Mouse (Mus musculus) neural tube, embryonic 12.5 days (tissue): Measurements from ENCODE around the gene Myo1e. TPM values are rescaled to one million over a fixed set of nuclear protein-coding genes. Genes with fewer than 3 reads are reported as not detected.

Source experiments
- ATAC-seq: fragments of 200-750 bp; cut with Nextera tagmentation; 2 replicates; pipeline ENCODE4 v1.8.0; 2017; ENCODE audit warnings: low read depth, mild to moderate bottlenecking, moderate TSS enrichment, moderate library complexity; ENCODE audit not compliant: low FRiP score
- H3K27ac ChIP-seq: fragments of 300-500 bp; sonication (generic); 2 replicates; pipeline ENCODE4 v1.5.1; 2016
- H3K27me3 ChIP-seq: fragments of 300-500 bp; sonication (generic); replicated peaks from 2 replicates; pipeline ENCODE4 v1.6.1; 2016; ENCODE audit warnings: mild to moderate bottlenecking
- H3K36me3 ChIP-seq: fragments of 300-500 bp; sonication (generic); 2 replicates; pipeline ENCODE4 v1.6.1; 2016; ENCODE audit warnings: mild to moderate bottlenecking
- H3K4me1 ChIP-seq: fragments of 300-500 bp; sonication (generic); 2 replicates; pipeline ENCODE4 v1.6.1; 2016
- H3K4me2 ChIP-seq: fragments of 300-500 bp; sonication (generic); replicated peaks from 2 replicates; pipeline ENCODE4 v1.6.1; 2016; ENCODE audit warnings: mild to moderate bottlenecking
- H3K4me3 ChIP-seq: fragments of 300-500 bp; sonication (generic); 2 replicates; pipeline ENCODE4 v1.5.1; 2016
- H3K9ac ChIP-seq: fragments of 300-500 bp; sonication (generic); 2 replicates; pipeline ENCODE4 v1.6.1; 2016; ENCODE audit warnings: mild to moderate bottlenecking
- H3K9me3 ChIP-seq: fragments of 300-500 bp; sonication (generic); 2 replicates; pipeline ENCODE4 v1.6.1; 2016; ENCODE audit warnings: mild to moderate bottlenecking
- WGBS: fragments of 180-500 bp; shearing (Covaris S2); methylation state at CpG from one replicate; pipeline ENCODE4 v1.1.7; 2016; 5-methylcytosine and 5-hydroxymethylcytosine counted together
- polyA plus RNA-seq: library from polyadenylated mRNA; unstranded; fragments of >200 nt; fragmentation: Nextera tagmentation; extraction: Ambion mirVana; gene quantifications from 2 replicates; pipeline ENCODE4 v1.2.1, GENCODE M21; 2016

Myo1e gene
- polyA plus RNA-seq, 1 experiment from 2014 or later = 11.3 TPM

GRCm38 (mm10) chr9:70314019-70314418 lies 106.9 kb downstream of the Myo1e start:
- Histone ChIP-seq H3K27me3 (no peaks in the 10 kb centered on the region), H3K9ac (no peak overlapping the region), H3K27ac (no peak overlapping the region), H3K4me2 (no peak overlapping the region), H3K4me3 (no peak overlapping the region), H3K36me3 (no peaks in the 10 kb centered on the region), H3K9me3 (no peaks in the 10 kb centered on the region), H3K4me1 (no peaks in the 10 kb centered on the region)
- WGBS = 88% methylated on average over 1 of the region's 1 CpGs
- no peak for ATAC-seq

GRCm38 (mm10) chr9:70315130-70315529 lies 108.0 kb downstream of the Myo1e start:
- H3K27me3 ChIP-seq = no peaks in the 10 kb centered on the region
- no peak overlapping the region for H3K27ac ChIP-seq
- H3K4me3 ChIP-seq = no peak overlapping the region
- H3K4me2 ChIP-seq = no peak overlapping the region
- no peaks in the 10 kb centered on the region for H3K4me1 ChIP-seq
- H3K9ac ChIP-seq = no peak overlapping the region
- no peaks in the 10 kb centered on the region for H3K36me3 ChIP-seq
- H3K9me3 ChIP-seq = no peaks in the 10 kb centered on the region
- no peak for ATAC-seq
- WGBS = 81% methylated on average over 4 of the region's 4 CpGs

GRCm38 (mm10) chr9:70318601-70319000 lies 111.5 kb downstream of the Myo1e start:
- no peaks in the 10 kb centered on the region for H3K36me3 ChIP-seq
- H3K4me1 ChIP-seq = no peaks in the 10 kb centered on the region
- no peaks in the 10 kb centered on the region for H3K27me3 ChIP-seq
- no peaks in the 10 kb centered on the region for H3K9me3 ChIP-seq
- no peak overlapping the region for H3K4me2 ChIP-seq
- no peak for ATAC-seq
- no peak overlapping the region for H3K9ac ChIP-seq
- no peak overlapping the region for H3K27ac ChIP-seq
- no peak overlapping the region for H3K4me3 ChIP-seq
- 73% methylated on average over 3 of the region's 3 CpGs for WGBS

GRCm38 (mm10) chr9:70324336-70324735 lies 117.2 kb downstream of the Myo1e start:
- H3K27ac ChIP-seq = no peak overlapping the region
- ATAC-seq = no peak
- no peaks in the 10 kb centered on the region for H3K4me1 ChIP-seq
- H3K9ac ChIP-seq = no peak overlapping the region
- H3K27me3 ChIP-seq = no peaks in the 10 kb centered on the region
- WGBS = 94% methylated on average over 4 of the region's 4 CpGs
- H3K36me3 ChIP-seq = no peaks in the 10 kb centered on the region
- no peak overlapping the region for H3K4me2 ChIP-seq
- H3K4me3 ChIP-seq = no peak overlapping the region
- no peaks in the 10 kb centered on the region for H3K9me3 ChIP-seq

GRCm38 (mm10) chr9:70325880-70326595 lies 118.9 kb downstream of the Myo1e start:
- Histone ChIP-seq H3K36me3 (no peaks in the 10 kb centered on the region), H3K27me3 (no peaks in the 10 kb centered on the region), H3K4me3 (no peak overlapping the region), H3K4me2 (no peak overlapping the region), H3K9ac (no peak overlapping the region), H3K27ac (no peak overlapping the region), H3K9me3 (no peaks in the 10 kb centered on the region), H3K4me1 (no peaks in the 10 kb centered on the region)
- WGBS = 76% methylated on average over 8 of the region's 8 CpGs
- ATAC-seq = no peak

GRCm38 (mm10) chr9:70328193-70328841 lies 121.2 kb downstream of the Myo1e start:
- 87% methylated on average over 5 of the region's 5 CpGs for WGBS
- H3K9ac ChIP-seq = no peak overlapping the region
- H3K9me3 ChIP-seq = no peaks in the 10 kb centered on the region
- H3K27ac ChIP-seq = no peak overlapping the region
- H3K27me3 ChIP-seq = no peaks in the 10 kb centered on the region
- no peak overlapping the region for H3K4me2 ChIP-seq
- H3K4me1 ChIP-seq = no peaks in the 10 kb centered on the region
- H3K4me3 ChIP-seq = no peak overlapping the region
- ATAC-seq = no peak
- no peaks in the 10 kb centered on the region for H3K36me3 ChIP-seq

- Histone ChIP-seq H3K27me3 (no peaks in the 10 kb centered on the region), H3K36me3 (no peaks in the 10 kb centered on the region), H3K9me3 (no peaks in the 10 kb centered on the region), H3K27ac (no peak overlapping the region), H3K4me2 (no peak overlapping the region), H3K9ac (no peak overlapping the region), H3K4me3 (no peak overlapping the region), H3K4me1 (no peaks in the 10 kb centered on the region)
- no peak for ATAC-seq
- 81% methylated on average over 11 of the region's 11 CpGs for WGBS
These were observed 124.7 kb downstream of the Myo1e start for GRCm38 (mm10) chr9:70331727-70332335.

GRCm38 (mm10) chr9:70338391-70338790 lies 131.2 kb downstream of the Myo1e start:
- Histone ChIP-seq H3K4me1 (no peaks in the 10 kb centered on the region), H3K4me2 (no peak overlapping the region), H3K36me3 (peaks cover 8% of the 10 kb centered on the region; the same call in 1 of the 2 replicates), H3K9me3 (0 out of 2 replicates have a peak, but pooled peaks cover 4% of the 10 kb centered on the region), H3K4me3 (no peak overlapping the region), H3K27me3 (no peaks in the 10 kb centered on the region), H3K9ac (no peak overlapping the region), H3K27ac (no peak overlapping the region)
- ATAC-seq = no peak
- WGBS = 94% methylated on average over 7 of the region's 7 CpGs

- Histone ChIP-seq H3K27ac (no peak overlapping the region), H3K4me1 (no peaks in the 10 kb centered on the region), H3K4me2 (no peak overlapping the region), H3K9ac (no peak overlapping the region), H3K9me3 (0 out of 2 replicates have a peak, but pooled peaks cover 4% of the 10 kb centered on the region), H3K36me3 (peaks cover 11% of the 10 kb centered on the region; the same call in 1 of the 2 replicates), H3K27me3 (no peaks in the 10 kb centered on the region), H3K4me3 (no peak overlapping the region)
- no peak for ATAC-seq
These were observed 131.7 kb downstream of the Myo1e start for GRCm38 (mm10) chr9:70338894-70339293.

- ATAC-seq = no peak
- Histone ChIP-seq H3K27ac (no peak overlapping the region), H3K4me3 (no peak overlapping the region), H3K27me3 (no peaks in the 10 kb centered on the region), H3K9me3 (no peaks in the 10 kb centered on the region), H3K36me3 (peaks cover 2% of the 10 kb centered on the region), H3K9ac (no peak overlapping the region), H3K4me2 (no peak overlapping the region), H3K4me1 (peaks cover 4% of the 10 kb centered on the region; the same call in 1 of the 2 replicates)
- 88% methylated on average over 2 of the region's 2 CpGs for WGBS
These were observed 142.1 kb downstream of the Myo1e start for GRCm38 (mm10) chr9:70349274-70349673.

GRCm38 (mm10) chr9:70351570-70352277 lies 144.6 kb downstream of the Myo1e start:
- 48% methylated on average over 8 of the region's 8 CpGs for WGBS
- ATAC-seq = no peak
- Histone ChIP-seq H3K9me3 (no peaks in the 10 kb centered on the region), H3K4me1 (peaks cover 4% of the 10 kb centered on the region; the same call in 1 of the 2 replicates), H3K4me2 (no peak overlapping the region), H3K36me3 (no peaks in the 10 kb centered on the region; the same call in 1 of the 2 replicates), H3K27me3 (no peaks in the 10 kb centered on the region), H3K4me3 (no peak overlapping the region), H3K9ac (no peak overlapping the region), H3K27ac (no peak overlapping the region)

- Histone ChIP-seq H3K27ac (no peak overlapping the region), H3K4me3 (no peak overlapping the region), H3K36me3 (peaks cover 5% of the 10 kb centered on the region; the same call in 1 of the 2 replicates), H3K27me3 (no peaks in the 10 kb centered on the region), H3K9ac (no peak overlapping the region), H3K9me3 (0 out of 2 replicates have a peak, but pooled peaks cover 6% of the 10 kb centered on the region), H3K4me2 (no peak overlapping the region), H3K4me1 (peaks cover 4% of the 10 kb centered on the region; the same call in 1 of the 2 replicates)
- no peak for ATAC-seq
- 48% methylated on average over 8 of the region's 8 CpGs for WGBS
These were observed 149.1 kb downstream of the Myo1e start for GRCm38 (mm10) chr9:70356254-70356653.
